Mouse (Mus musculus) ES-E14 (cell line): ENCODE measurements around the gene 3110082I17Rik. TPM values are rescaled to one million over a fixed set of nuclear protein-coding genes. Genes with fewer than 3 reads are reported as not detected.

Experiments used
- DNase-seq: peaks from one replicate; pipeline ENCODE4 v3.0.0-alpha.2; 2013; ENCODE audit warnings: low read depth, low spot score
- H3K27ac ChIP-seq: 2 replicates; pipeline ENCODE4 v1.5.1; 2012; ENCODE audit warnings: low read depth, mild to moderate bottlenecking, low read length, moderate library complexity, mixed read lengths; ENCODE audit not compliant: poor library complexity, insufficient read depth, severe bottlenecking
- H3K36me3 ChIP-seq: 2 replicates; pipeline ENCODE4 v1.6.1; 2012; ENCODE audit warnings: mild to moderate bottlenecking, low read length, moderate library complexity, mixed read lengths; ENCODE audit not compliant: control insufficient read depth, poor library complexity, insufficient read depth, severe bottlenecking
- H3K4me1 ChIP-seq, 2 experiments: fragments of 150-350 bp in 1 of 2; sonication (generic) in 1 of 2; 2 replicates each; pipeline ENCODE4 v1.6.1; 2012; ENCODE audit warnings: low read length in 2 of 2, mild to moderate bottlenecking in 1 of 2, mixed read lengths in 1 of 2; ENCODE audit not compliant: control insufficient read depth in 2 of 2, insufficient read depth in 2 of 2, poor library complexity in 1 of 2
- H3K4me3 ChIP-seq, 2 experiments: fragments of 150-350 bp in 1 of 2; sonication (generic) in 1 of 2; 2 replicates each; pipeline ENCODE4 v1.5.1; 2012; ENCODE audit warnings: low read length in 2 of 2, low read depth in 1 of 2, mild to moderate bottlenecking in 1 of 2, mixed read lengths in 1 of 2; ENCODE audit not compliant: insufficient read depth in 1 of 2, poor library complexity in 1 of 2, severe bottlenecking in 1 of 2
- H3K9ac ChIP-seq: 2 replicates; pipeline ENCODE4 v1.6.1; 2012; ENCODE audit warnings: low read depth, mild to moderate bottlenecking, low read length, mixed read lengths; ENCODE audit not compliant: poor library complexity, insufficient read depth, severe bottlenecking
- H3K9me3 ChIP-seq: fragments of 150-350 bp; sonication (generic); 2 replicates; pipeline ENCODE4 v1.6.1; 2012; ENCODE audit warnings: low read depth, mild to moderate bottlenecking, low read length; ENCODE audit not compliant: control insufficient read depth, insufficient read depth
- CHD2 ChIP-seq: IDR thresholded peaks from 2 replicates; pipeline ENCODE4 v1.6.1; 2014; ENCODE audit warnings: mild to moderate bottlenecking, low read depth, low read length, inconsistent platforms
- HCFC1 ChIP-seq: IDR thresholded peaks from 2 replicates; pipeline ENCODE4 v1.6.1; 2012; ENCODE audit warnings: low read length, inconsistent platforms, borderline replicate concordance; ENCODE audit not compliant: insufficient read depth
- MAFK ChIP-seq: IDR thresholded peaks from 2 replicates; pipeline ENCODE4 v1.6.1; 2014; ENCODE audit warnings: mild to moderate bottlenecking, low read depth, low read length, inconsistent platforms; ENCODE audit not compliant: insufficient read depth
- ZC3H11A ChIP-seq: IDR thresholded peaks from 2 replicates; pipeline ENCODE4 v1.6.1; 2012; ENCODE audit warnings: low read depth, mild to moderate bottlenecking, inconsistent platforms, low read length, borderline replicate concordance
- ZNF384 ChIP-seq: IDR thresholded peaks from 2 replicates; pipeline ENCODE4 v1.6.1; 2012; ENCODE audit warnings: low read depth, low read length, inconsistent platforms
- in situ Hi-C, 2 experiments: fragments of 600-800 bp; cut with MboI; formaldehyde crosslinking; loops; one replicate each; pipeline ENCODE4 v1.15.1; 2025; ENCODE audit warnings: low sequenced_read_pairs in 2 of 2, inconsistent platforms in 1 of 2; ENCODE audit not compliant: unreplicated experiment in 2 of 2
- total RNA-seq: library from RNA; depleted of rRNA; stranded (reverse); fragments of 300-350 nt; gene quantifications from 2 replicates; pipeline ENCODE4 v1.2.3, GENCODE M21; 2012; rRNA removed

Gene 3110082I17Rik
- total RNA-seq, 1 experiment, result 32.6 TPM

GRCm38 (mm10) chr5:139310477-139310876, 149.8 kb downstream of the 3110082I17Rik start:
- in situ Hi-C loops, result no loop called here
- DNase-seq, result no peak
- H3K9me3 ChIP-seq, result no peaks in the 10 kb centered on the region

DNA sequence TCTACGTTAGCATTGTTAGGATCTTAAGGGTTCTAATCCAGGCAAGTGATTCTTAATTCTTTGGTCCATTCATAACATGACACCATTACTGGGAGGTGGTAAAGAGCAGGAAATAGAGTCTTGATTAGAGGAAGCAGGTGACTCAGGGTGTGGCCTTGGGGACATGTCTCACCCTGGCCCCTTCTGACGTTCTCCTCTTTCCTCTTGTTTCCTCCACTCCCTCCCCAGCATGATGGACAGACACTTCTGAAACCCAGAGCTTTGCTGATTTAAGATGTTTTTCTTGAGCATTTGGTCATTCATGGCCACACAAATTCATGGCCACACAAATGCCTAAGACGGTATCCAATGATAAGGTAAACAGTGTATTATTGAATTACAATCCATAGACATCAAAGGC, 150.4 kb downstream of the 3110082I17Rik start:
- in situ Hi-C loops, result no loop called here

More at GRCm38 (mm10) chr5:139310477-139310876, 149.8 kb downstream of the 3110082I17Rik start:
- no peak overlapping the region for H3K9ac ChIP-seq
- peaks cover 0 to 6% of the 10 kb centered on the region in 2 experiments; a peak in 2 of 4 replicates for H3K4me1 ChIP-seq
- no peak overlapping the region for H3K27ac ChIP-seq
- TF ChIP-seq ZC3H11A, result no peak
- TF ChIP-seq ZNF384, result no peak
- TF ChIP-seq HCFC1, result no peak
- no peak for TF ChIP-seq CHD2
- no peak for TF ChIP-seq MAFK
- H3K4me3 ChIP-seq, result no peak overlapping the region
- H3K36me3 ChIP-seq, result peaks cover 6% of the 10 kb centered on the region; the same call in 1 of the 2 replicates

More for the DNA sequence above, 150.4 kb downstream of the 3110082I17Rik start:
- no peak overlapping the region for H3K27ac ChIP-seq
- H3K9me3 ChIP-seq, result no peaks in the 10 kb centered on the region
- H3K4me1 ChIP-seq, result peaks cover 0 to 6% of the 10 kb centered on the region in 2 experiments; a peak in 2 of 4 replicates
- DNase-seq, result no peak
- TF ChIP-seq ZC3H11A (no peak), ZNF384 (no peak), HCFC1 (no peak), MAFK (no peak), CHD2 (no peak)
- H3K36me3 ChIP-seq, result peaks cover 9% of the 10 kb centered on the region; the same call in 1 of the 2 replicates
- H3K9ac ChIP-seq, result no peak overlapping the region
- no peak overlapping the region for H3K4me3 ChIP-seq

Other genes with a start within 250 kb of the 3110082I17Rik start
- 140 and 149 TPM in 2 replicates for gene Get4, start 208.2 kb downstream of the 3110082I17Rik start, total RNA-seq
- 65.0 and 72.4 TPM in 2 replicates for gene Adap1, start 134.9 kb downstream of the 3110082I17Rik start, total RNA-seq
- gene Cox19, start 109.1 kb downstream of the 3110082I17Rik start, total RNA-seq, result 19.1 and 26.6 TPM in 2 replicates
- gene Cyp2w1, start 107.9 kb downstream of the 3110082I17Rik start, total RNA-seq, result not detected in 2 replicates
- 1.1 and 1.3 TPM in 2 replicates for gene Gpr146, start 82.8 kb downstream of the 3110082I17Rik start, total RNA-seq
- 0.49 and 1.0 TPM in 2 replicates for gene C130050O18Rik, start 55.2 kb downstream of the 3110082I17Rik start, total RNA-seq
- gene Gper1, start 37.4 kb downstream of the 3110082I17Rik start, total RNA-seq, result 0.27 and 1.0 TPM in 2 replicates
- gene Zfand2a, start 24.0 kb upstream of the 3110082I17Rik start, total RNA-seq, result 9.6 and 17.4 TPM in 2 replicates
- 0.16 TPM in 1 of 2 replicates, not detected in the other for gene Uncx, start 83.0 kb upstream of the 3110082I17Rik start, total RNA-seq